Mouse (Mus musculus) embryonic facial prominence, embryonic 15.5 days (tissue): ENCODE results near the gene Filip1l. TPM values are rescaled to one million over a fixed set of nuclear protein-coding genes. Genes with fewer than 3 reads are reported as not detected.

ENCODE experiments used
- ATAC-seq: fragments of 200-750 bp; cut with Nextera tagmentation; 2 replicates; pipeline ENCODE4 v1.8.0; 2017; ENCODE audit warnings: low read depth, moderate TSS enrichment; ENCODE audit not compliant: insufficient number of reproducible peaks, low FRiP score, low TSS enrichment
- H3K27ac ChIP-seq: fragments of 300-500 bp; sonication (generic); replicated peaks from 2 replicates; pipeline ENCODE4 v1.5.1; 2015; ENCODE audit warnings: mild to moderate bottlenecking, inconsistent platforms
- H3K27me3 ChIP-seq: fragments of 300-500 bp; sonication (generic); 2 replicates; pipeline ENCODE4 v1.6.1; 2015; ENCODE audit warnings: inconsistent platforms
- H3K36me3 ChIP-seq: fragments of 300-500 bp; sonication (generic); 2 replicates; pipeline ENCODE4 v1.6.1; 2015; ENCODE audit warnings: mild to moderate bottlenecking, inconsistent platforms
- H3K4me1 ChIP-seq: fragments of 300-500 bp; sonication (generic); 2 replicates; pipeline ENCODE4 v1.6.1; 2015; ENCODE audit warnings: inconsistent platforms
- H3K4me2 ChIP-seq: fragments of 300-500 bp; sonication (generic); replicated peaks from 2 replicates; pipeline ENCODE4 v1.6.1; 2015; ENCODE audit warnings: mild to moderate bottlenecking, inconsistent platforms
- H3K4me3 ChIP-seq: fragments of 300-500 bp; sonication (generic); replicated peaks from 2 replicates; pipeline ENCODE4 v1.5.1; 2015; ENCODE audit warnings: mild to moderate bottlenecking, inconsistent platforms
- H3K9ac ChIP-seq: fragments of 300-500 bp; sonication (generic); 2 replicates; pipeline ENCODE4 v1.6.1; 2015; ENCODE audit warnings: inconsistent platforms
- H3K9me3 ChIP-seq: fragments of 300-500 bp; sonication (generic); replicated peaks from 2 replicates; pipeline ENCODE4 v1.6.1; 2016; ENCODE audit warnings: inconsistent platforms
- WGBS: fragments of 180-500 bp; shearing (Covaris S2); methylation state at CpG from one replicate; pipeline ENCODE4 v1.1.7; 2015; 5-methylcytosine and 5-hydroxymethylcytosine counted together
- polyA plus RNA-seq: library from polyadenylated mRNA; unstranded; fragments of >200 nt; fragmentation: Nextera tagmentation; extraction: Ambion mirVana; gene quantifications from 2 replicates; pipeline ENCODE4 v1.2.1, GENCODE M21; 2015

The Filip1l gene
- polyA plus RNA-seq, 1 experiment from 2014 or later: 25.9 TPM

DNA sequence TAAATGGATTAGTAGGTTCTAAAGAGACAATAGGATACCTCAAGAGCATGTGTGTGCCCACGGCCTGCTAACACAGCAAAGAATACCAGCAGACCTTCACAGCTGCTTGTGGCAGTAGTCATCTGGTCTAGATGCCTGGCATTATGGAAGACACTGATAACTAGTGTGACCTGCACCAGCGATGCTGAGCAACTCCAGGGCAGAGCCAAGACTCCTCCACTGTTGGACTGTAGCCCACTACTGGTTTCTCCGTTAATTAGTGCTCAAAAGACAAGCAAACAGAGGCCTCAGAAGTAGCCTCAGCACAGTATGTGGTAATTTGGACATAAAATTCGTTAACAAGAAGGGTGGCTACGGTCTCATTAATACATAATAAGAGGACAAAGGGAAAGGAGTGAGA lies 199.8 kb downstream of the Filip1l start:
- H3K27ac ChIP-seq: no peak overlapping the region
- H3K27me3 ChIP-seq: no peaks in the 10 kb centered on the region
- H3K4me1 ChIP-seq: peaks cover 22% of the 10 kb centered on the region; the same call in 1 of the 2 replicates
- H3K4me3 ChIP-seq: no peak overlapping the region
- H3K36me3 ChIP-seq: no peaks in the 10 kb centered on the region
- no peaks in the 10 kb centered on the region for H3K9me3 ChIP-seq
- WGBS: 80% methylated on average over 5 of the region's 5 CpGs
- no peak for ATAC-seq
- H3K4me2 ChIP-seq: no peak overlapping the region
- no peak overlapping the region for H3K9ac ChIP-seq

DNA sequence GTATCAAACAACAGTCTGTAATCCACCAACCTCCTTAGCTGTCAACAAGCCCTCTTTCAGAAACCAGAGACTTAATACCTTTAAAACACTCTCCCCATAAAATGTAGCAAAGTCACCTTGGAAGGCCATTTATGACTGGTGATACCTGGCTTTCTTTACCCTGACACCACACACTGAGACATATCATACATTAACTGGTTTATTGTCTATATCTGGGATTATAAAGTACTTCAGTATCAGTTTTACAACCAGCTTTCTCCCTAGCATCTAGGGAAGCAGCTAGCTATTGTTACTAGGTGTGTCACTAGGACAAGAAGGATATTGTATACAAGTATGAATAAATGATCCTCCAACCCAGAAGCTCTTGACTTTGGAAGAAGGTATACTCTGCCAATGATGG lies 200.3 kb downstream of the Filip1l start:
- Histone ChIP-seq H3K27me3 (no peaks in the 10 kb centered on the region), H3K9me3 (no peaks in the 10 kb centered on the region), H3K4me3 (no peak overlapping the region), H3K9ac (no peak overlapping the region), H3K4me2 (no peak overlapping the region), H3K4me1 (peaks cover 22% of the 10 kb centered on the region; the same call in 1 of the 2 replicates), H3K27ac (no peak overlapping the region), H3K36me3 (no peaks in the 10 kb centered on the region)
- ATAC-seq: no peak

DNA sequence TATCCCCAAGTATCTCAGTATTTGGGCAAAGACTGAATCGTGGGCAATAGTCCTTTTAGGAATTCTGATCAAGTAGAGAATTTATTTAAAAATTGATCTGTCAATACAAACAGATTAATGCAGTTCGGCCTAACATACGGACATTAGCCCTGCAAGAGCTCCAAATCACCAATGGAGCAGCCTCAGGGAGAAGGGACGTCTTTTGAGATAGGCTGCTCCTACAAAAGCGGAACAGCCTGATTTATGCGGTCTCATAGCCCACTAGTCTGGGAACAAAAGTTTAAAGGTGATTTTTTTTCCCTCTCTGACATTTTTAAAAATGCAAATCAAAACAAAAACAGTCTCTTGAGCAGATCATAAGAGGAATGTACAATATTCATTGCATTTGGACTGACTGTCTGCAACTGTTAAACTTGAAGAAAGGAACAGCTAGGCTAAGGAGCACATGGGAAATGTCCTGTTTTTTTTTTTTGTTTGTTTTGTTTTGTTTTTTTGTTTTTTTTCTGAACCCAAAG lies 202.1 kb downstream of the Filip1l start:
- H3K4me3 ChIP-seq: no peak overlapping the region
- no peak overlapping the region for H3K4me2 ChIP-seq
- ATAC-seq: no peak
- no peaks in the 10 kb centered on the region for H3K36me3 ChIP-seq
- WGBS: 71% methylated on average over 6 of the region's 6 CpGs
- peaks cover 17% of the 10 kb centered on the region; the same call in 1 of the 2 replicates for H3K4me1 ChIP-seq
- no peak overlapping the region for H3K9ac ChIP-seq
- no peaks in the 10 kb centered on the region for H3K9me3 ChIP-seq
- H3K27me3 ChIP-seq: no peaks in the 10 kb centered on the region
- no peak overlapping the region for H3K27ac ChIP-seq

DNA sequence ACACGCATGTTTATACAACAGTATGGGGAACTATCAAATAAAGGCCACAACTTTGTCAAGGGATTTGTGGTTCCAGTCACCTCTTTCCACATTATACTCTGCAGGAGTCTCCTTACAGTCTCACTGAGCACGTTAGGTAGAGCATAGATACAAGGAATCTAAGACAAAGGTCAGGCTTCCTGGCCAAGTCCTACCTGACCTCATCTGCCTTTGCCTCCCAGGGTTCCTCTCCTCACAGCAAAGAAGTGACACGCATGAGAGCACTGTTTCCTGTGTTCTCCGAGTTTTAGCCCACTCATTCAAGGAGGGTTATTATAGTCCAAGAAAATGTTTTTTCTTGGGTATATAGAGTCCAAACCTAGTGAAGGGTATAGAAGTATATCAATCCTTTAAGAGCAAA lies 202.8 kb downstream of the Filip1l start:
- 64% methylated on average over 4 of the region's 4 CpGs for WGBS
- Histone ChIP-seq H3K36me3 (no peaks in the 10 kb centered on the region), H3K9ac (no peak overlapping the region), H3K4me1 (peaks cover 17% of the 10 kb centered on the region; the same call in 1 of the 2 replicates), H3K27me3 (no peaks in the 10 kb centered on the region), H3K4me2 (no peak overlapping the region), H3K4me3 (no peak overlapping the region), H3K9me3 (no peaks in the 10 kb centered on the region), H3K27ac (no peak overlapping the region)
- no peak for ATAC-seq

DNA sequence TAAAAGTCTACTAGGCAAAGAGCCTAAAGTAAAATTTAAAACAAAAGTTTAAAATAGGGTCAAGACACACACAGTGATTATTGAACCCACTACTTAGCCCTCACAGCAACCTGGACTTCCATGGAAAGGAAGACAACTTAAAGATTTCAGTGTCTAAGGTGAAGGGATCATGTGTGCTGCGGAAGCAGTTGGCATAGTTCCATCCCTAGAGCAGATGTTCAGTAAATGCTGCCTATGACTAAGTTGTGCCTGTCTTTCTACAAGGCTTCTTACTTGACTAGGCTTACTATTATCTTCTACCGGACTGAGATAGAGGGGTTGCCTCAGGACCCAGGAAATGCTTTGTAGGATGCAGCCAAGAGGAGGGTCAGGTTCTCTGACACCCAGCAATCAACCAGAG lies 203.4 kb downstream of the Filip1l start:
- H3K36me3 ChIP-seq: no peaks in the 10 kb centered on the region
- H3K27me3 ChIP-seq: no peaks in the 10 kb centered on the region
- peaks cover 17% of the 10 kb centered on the region; the same call in 1 of the 2 replicates for H3K4me1 ChIP-seq
- no peak for ATAC-seq
- H3K4me2 ChIP-seq: no peak overlapping the region
- H3K9ac ChIP-seq: no peak overlapping the region
- H3K27ac ChIP-seq: no peak overlapping the region
- no peaks in the 10 kb centered on the region for H3K9me3 ChIP-seq
- WGBS: 57% methylated on average over 2 of the region's 2 CpGs
- no peak overlapping the region for H3K4me3 ChIP-seq

DNA sequence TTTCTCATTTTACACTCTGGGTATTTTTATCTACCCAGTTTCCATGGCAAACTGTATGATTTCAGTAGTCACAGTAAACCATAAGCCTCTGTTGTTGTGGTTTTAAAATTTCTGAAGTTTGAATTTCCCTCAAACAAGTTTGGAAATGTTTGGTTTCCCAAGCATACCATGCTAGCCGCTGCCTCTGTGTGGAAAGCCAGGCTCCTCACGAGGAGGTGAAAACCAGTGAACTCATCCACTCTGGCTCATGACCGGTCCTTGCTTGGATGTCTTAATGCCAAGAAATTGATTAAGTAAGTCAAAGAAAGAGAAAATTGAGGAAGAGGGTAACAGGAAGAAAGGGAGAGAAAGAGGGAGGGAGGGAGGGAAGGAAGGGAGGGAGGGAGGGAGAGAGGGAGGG lies 205.4 kb downstream of the Filip1l start:
- no peak overlapping the region for H3K27ac ChIP-seq
- no peak overlapping the region for H3K4me2 ChIP-seq
- H3K27me3 ChIP-seq: no peaks in the 10 kb centered on the region
- no peak for ATAC-seq
- no peak overlapping the region for H3K9ac ChIP-seq
- H3K36me3 ChIP-seq: no peaks in the 10 kb centered on the region
- no peak overlapping the region for H3K4me3 ChIP-seq
- no peaks in the 10 kb centered on the region for H3K9me3 ChIP-seq
- H3K4me1 ChIP-seq: peaks cover 13% of the 10 kb centered on the region; the same call in 1 of the 2 replicates
- 78% methylated on average over 3 of the region's 3 CpGs for WGBS

DNA sequence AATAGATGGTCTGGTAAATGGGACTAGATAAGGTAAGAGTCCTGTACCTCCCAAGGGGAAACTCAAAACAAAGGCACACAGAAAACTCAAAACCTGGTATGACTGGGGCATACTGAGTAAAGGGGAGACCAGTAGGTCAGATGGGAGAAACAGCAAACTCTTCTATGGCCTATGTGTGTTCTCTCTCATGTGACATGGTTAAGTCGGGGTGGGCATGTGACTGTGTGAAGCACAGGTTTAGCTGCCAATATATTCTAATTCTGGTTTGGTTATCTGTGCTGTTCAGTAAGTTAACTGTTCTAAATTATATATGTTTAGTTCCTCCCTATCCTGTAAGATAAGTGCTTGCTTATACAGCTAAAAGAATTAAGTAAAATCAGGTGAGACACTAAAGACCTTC lies 207.3 kb downstream of the Filip1l start:
- Histone ChIP-seq H3K4me2 (no peak overlapping the region), H3K9me3 (no peaks in the 10 kb centered on the region), H3K4me1 (0 out of 2 replicates have a peak, but pooled peaks cover 10% of the 10 kb centered on the region), H3K4me3 (no peak overlapping the region), H3K27me3 (no peaks in the 10 kb centered on the region), H3K9ac (no peak overlapping the region), H3K36me3 (no peaks in the 10 kb centered on the region), H3K27ac (no peak overlapping the region)
- 90% methylated on average over 1 of the region's 1 CpGs for WGBS
- no peak for ATAC-seq

DNA sequence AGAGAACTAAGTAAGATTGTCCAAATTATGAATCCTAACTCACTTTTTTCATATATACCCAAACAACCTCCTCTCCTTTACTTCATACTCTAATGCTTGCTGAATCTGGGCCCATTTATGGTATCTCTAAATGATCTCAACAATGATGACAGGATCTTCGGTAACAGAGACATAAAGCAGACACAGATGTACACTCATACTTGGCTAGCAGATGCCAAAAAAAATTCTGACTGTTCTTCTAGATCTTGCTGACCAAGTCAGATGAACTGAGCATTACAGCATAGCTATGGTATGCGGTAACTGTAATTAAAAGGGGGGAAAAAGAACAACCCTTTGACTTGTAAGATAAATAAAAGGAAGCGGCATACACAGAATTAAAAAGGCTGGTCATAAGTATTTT lies 210.6 kb downstream of the Filip1l start:
- Histone ChIP-seq H3K27me3 (no peaks in the 10 kb centered on the region), H3K4me3 (no peak overlapping the region), H3K9me3 (no peaks in the 10 kb centered on the region), H3K27ac (no peak overlapping the region), H3K36me3 (no peaks in the 10 kb centered on the region), H3K9ac (no peak overlapping the region), H3K4me1 (0 out of 2 replicates have a peak, but pooled peaks cover 3% of the 10 kb centered on the region), H3K4me2 (no peak overlapping the region)
- 46% methylated on average over 3 of the region's 3 CpGs for WGBS
- no peak for ATAC-seq

DNA sequence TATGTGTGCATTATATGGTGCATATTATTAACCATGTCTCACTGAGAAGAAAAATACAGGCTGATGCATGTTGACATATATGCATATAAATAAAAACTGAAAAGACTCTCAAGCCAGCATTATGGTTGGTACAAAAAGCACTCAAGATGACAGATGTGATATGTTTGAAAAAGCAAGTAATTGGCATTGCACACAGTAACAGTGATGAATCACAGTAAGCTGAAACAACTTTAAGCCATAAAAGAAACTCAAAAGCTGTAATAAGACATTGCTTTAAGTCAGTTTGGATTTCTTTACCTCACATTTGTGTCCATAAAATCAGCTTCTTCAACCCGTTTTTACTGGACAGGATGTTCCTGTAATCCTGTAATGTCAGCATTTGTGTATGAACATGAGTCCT lies 211.9 kb downstream of the Filip1l start:
- ATAC-seq: no peak
- no peak overlapping the region for H3K9ac ChIP-seq
- no peaks in the 10 kb centered on the region for H3K9me3 ChIP-seq
- 42% methylated on average over 1 of the region's 1 CpGs for WGBS
- H3K4me1 ChIP-seq: 0 out of 2 replicates have a peak, but pooled peaks cover 3% of the 10 kb centered on the region
- no peak overlapping the region for H3K27ac ChIP-seq
- H3K4me3 ChIP-seq: no peak overlapping the region
- peaks cover 3% of the 10 kb centered on the region for H3K36me3 ChIP-seq
- H3K27me3 ChIP-seq: no peaks in the 10 kb centered on the region
- H3K4me2 ChIP-seq: no peak overlapping the region

DNA sequence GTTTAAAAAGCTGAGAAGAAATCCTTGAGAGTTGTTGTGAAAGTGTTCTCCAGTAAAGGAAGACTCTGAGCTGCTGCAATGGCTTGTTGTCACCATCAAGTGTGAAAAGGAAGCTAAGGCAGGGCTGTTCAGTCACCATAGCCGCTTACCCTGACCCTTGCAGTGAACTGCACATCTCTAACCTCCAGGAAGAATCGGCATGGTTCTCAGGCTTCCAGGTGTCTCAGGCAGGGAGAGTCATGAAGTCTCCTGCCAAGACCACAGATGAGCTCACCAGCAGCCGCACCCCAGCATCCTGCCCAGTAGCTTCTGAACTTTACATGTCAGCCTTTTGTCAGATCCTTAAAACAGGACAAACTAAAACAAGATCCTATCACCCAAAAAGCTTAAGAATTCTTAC lies 213.3 kb downstream of the Filip1l start:
- H3K27ac ChIP-seq: no peak overlapping the region
- WGBS: 76% methylated on average over 3 of the region's 3 CpGs
- 0 out of 2 replicates have a peak, but pooled peaks cover 3% of the 10 kb centered on the region for H3K4me1 ChIP-seq
- H3K36me3 ChIP-seq: peaks cover 14% of the 10 kb centered on the region
- H3K4me3 ChIP-seq: no peak overlapping the region
- H3K9me3 ChIP-seq: no peaks in the 10 kb centered on the region
- no peaks in the 10 kb centered on the region for H3K27me3 ChIP-seq
- H3K9ac ChIP-seq: no peak overlapping the region
- H3K4me2 ChIP-seq: no peak overlapping the region
- ATAC-seq: no peak

DNA sequence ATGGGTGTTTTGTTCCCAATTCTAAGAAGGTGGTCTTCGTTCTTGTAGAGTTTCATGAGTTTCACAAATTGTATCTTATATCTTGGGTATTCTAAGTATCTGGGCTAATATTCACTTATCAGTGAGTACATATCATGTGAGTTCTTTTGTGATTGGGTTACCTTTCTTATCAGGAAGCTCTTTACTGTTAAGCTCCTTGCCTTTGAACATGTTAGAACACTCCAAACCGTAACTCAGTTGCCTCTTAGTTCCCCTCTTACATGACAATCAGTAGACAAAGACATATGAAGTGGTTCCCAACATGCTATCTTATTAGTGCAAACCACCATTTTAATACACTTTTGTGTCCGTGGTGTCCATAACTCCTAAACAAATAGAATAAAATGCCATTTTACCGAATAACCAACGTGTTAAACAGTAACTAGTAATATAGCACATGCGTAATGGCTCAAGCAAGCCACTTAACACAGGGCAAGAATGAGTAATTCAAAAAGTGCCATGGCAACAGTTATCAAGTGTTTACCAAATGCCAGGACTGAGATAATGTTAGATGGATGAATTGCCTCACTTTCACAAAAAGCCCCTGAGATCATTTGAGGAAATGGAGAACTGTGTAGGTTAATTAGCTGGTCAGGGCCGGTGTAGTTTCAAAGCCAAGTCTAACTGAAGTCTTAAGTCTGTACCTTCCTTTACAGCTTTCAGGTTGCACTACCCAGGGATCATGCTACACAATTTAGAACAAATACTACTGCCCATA lies 215.9 kb downstream of the Filip1l start:
- H3K27ac ChIP-seq: no peak overlapping the region
- ATAC-seq: no peak
- 95% methylated on average over 7 of the region's 7 CpGs for WGBS

More for the DNA sequence above, 215.9 kb downstream of the Filip1l start:
- Histone ChIP-seq H3K4me1 (no peaks in the 10 kb centered on the region), H3K36me3 (peaks cover 25% of the 10 kb centered on the region), H3K9me3 (no peaks in the 10 kb centered on the region), H3K4me2 (no peak overlapping the region), H3K9ac (no peak overlapping the region), H3K4me3 (no peak overlapping the region), H3K27me3 (no peaks in the 10 kb centered on the region)
